Mouse (Mus musculus) hindbrain, postnatal 0 days (tissue): Measurements from ENCODE around the gene Gon4l. TPM values are rescaled to one million over a fixed set of nuclear protein-coding genes. Genes with fewer than 3 reads are reported as not detected.

Experiments used
- ATAC-seq: fragments of 200-750 bp; cut with Nextera tagmentation; 2 replicates; pipeline ENCODE4 v1.8.0; 2017; ENCODE audit warnings: mild to moderate bottlenecking, moderate TSS enrichment, moderate library complexity
- DNase-seq: peaks from one replicate; pipeline ENCODE4 v3.0.0-alpha.2; 2015; ENCODE audit warnings: low spot score
- H3K27ac ChIP-seq: fragments of 300-500 bp; sonication (generic); 2 replicates; pipeline ENCODE4 v1.5.1; 2014; ENCODE audit warnings: mild to moderate bottlenecking
- H3K27me3 ChIP-seq: fragments of 300-500 bp; sonication (generic); 2 replicates; pipeline ENCODE4 v1.6.1; 2014; ENCODE audit warnings: low read length, mixed read lengths; ENCODE audit not compliant: insufficient read depth
- H3K36me3 ChIP-seq: fragments of 300-500 bp; sonication (generic); 2 replicates; pipeline ENCODE4 v1.6.1; 2014; ENCODE audit warnings: low read length, mixed read lengths; ENCODE audit not compliant: insufficient read depth
- H3K4me1 ChIP-seq: fragments of 300-500 bp; sonication (generic); 2 replicates; pipeline ENCODE4 v1.6.1; 2014; ENCODE audit warnings: antibody characterized with exemption, low read length, mixed read lengths; ENCODE audit not compliant: insufficient read depth
- H3K4me2 ChIP-seq: fragments of 300-500 bp; sonication (generic); 2 replicates; pipeline ENCODE4 v1.6.1; 2014; ENCODE audit warnings: low read depth, mild to moderate bottlenecking, low read length, moderate library complexity, mixed read lengths
- H3K4me3 ChIP-seq: fragments of 300-500 bp; sonication (generic); 2 replicates; pipeline ENCODE4 v1.5.1; 2014; ENCODE audit warnings: low read length
- H3K9ac ChIP-seq: fragments of 300-500 bp; sonication (generic); replicated peaks from 2 replicates; pipeline ENCODE4 v1.6.1; 2014; ENCODE audit warnings: mild to moderate bottlenecking, low read length, moderate library complexity, mixed read lengths
- H3K9me3 ChIP-seq: fragments of 300-500 bp; sonication (generic); 2 replicates; pipeline ENCODE4 v1.6.1; 2016; ENCODE audit warnings: low read length, mixed read lengths
- CTCF ChIP-seq: IDR thresholded peaks from 2 replicates; pipeline ENCODE4 v1.5.1; 2016; ENCODE audit warnings: antibody characterized with exemption, control low read depth, low read depth
- WGBS: fragments of 180-500 bp; shearing (Covaris S2); extraction: QIAGEN DNeasy Blood & Tissue Kit; methylation state at CpG from one replicate; pipeline ENCODE4 v1.1.7; 2014; 5-methylcytosine and 5-hydroxymethylcytosine counted together
- polyA plus RNA-seq: library from polyadenylated mRNA; unstranded; fragments of >200 nt; fragmentation: Nextera tagmentation; extraction: Ambion mirVana; gene quantifications from 2 replicates; pipeline ENCODE4 v1.2.1, GENCODE M21; 2015
- total RNA-seq: library from RNA; depleted of rRNA; stranded (reverse); fragments of >200 nt; gene quantifications from 2 replicates; pipeline ENCODE4 v1.2.3, GENCODE M21; 2014; rRNA removed

Gon4l gene
- total and polyA plus RNA-seq, 2 experiments from 2014 or later = 8.4 to 33.6 TPM

DNA sequence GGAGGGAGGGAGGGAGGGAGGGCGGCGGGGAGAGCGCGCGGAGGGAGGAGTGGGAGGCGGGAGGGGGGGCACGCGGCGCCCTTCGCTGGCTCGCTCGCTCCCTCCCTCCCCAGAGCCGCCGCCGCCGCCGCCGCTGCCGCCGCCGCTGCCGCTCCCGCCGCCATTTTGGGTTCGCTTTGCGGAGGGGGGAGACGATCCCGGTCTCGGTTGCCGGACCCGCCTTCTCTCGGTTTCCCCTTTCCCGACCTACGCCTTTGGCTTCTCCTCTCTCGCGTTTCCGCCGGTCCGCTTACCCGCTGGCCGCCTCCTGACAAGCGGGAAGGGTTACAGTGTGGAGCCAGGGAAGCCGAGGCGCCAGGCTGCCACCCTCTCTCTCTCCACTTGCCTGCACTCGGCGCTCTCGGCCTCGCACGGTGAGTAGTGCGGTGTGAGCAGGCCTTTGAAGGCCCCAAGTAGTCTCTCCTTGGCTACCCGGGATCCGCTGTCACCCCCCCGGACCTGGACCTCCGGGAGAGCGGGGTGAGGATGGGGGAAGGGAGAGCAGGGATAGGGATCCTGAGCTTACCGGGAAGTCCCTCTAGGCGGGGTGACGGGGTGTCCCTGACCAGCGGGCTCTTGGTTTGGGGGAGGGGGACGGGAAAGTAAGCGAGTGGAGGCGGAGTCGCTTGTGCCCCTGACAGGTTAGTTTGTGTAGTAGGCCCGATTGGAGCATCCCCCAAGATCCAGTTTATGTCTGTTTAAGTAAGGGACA lies 115.7 kb downstream of the Gon4l start, which contains the start of the genes Ash1l and Dap3:
TSS of gene Ash1l (plus strand) at position 47 of the 751 bp plus-strand sequence.
TSS of gene Dap3 (minus strand) at position 606 of the 751 bp plus-strand sequence.
- Histone ChIP-seq H3K36me3 (no peaks in the 10 kb centered on the region), H3K9me3 (no peaks in the 10 kb centered on the region), H3K9ac (peak within 1 kb of the TSS; percentile 97), H3K4me2 (peak within 1 kb of the TSS; percentile 83), H3K27me3 (no peaks in the 10 kb centered on the region), H3K4me3 (peak within 1 kb of the TSS; percentile 94), H3K4me1 (peaks cover 27% of the 10 kb centered on the region; the same call in 1 of the 2 replicates), H3K27ac (peak within 1 kb of the TSS; percentile 100)
- peak; percentile 83 for DNase-seq
- WGBS = 1% methylated on average over 29 of the region's 64 CpGs
- peak; percentile 90 for ATAC-seq
- TF ChIP-seq CTCF = peak; percentile 67

GRCm38 (mm10) chr3:88951327-88951800 lies 116.3 kb downstream of the Gon4l start:
- H3K9ac ChIP-seq = peak overlapping the region; percentile 97
- H3K4me1 ChIP-seq = peaks cover 27% of the 10 kb centered on the region; the same call in 1 of the 2 replicates
- H3K27ac ChIP-seq = peak overlapping the region; percentile 100
- peak overlapping the region; percentile 83 for H3K4me2 ChIP-seq
- ATAC-seq (no peak), DNase-seq (no peak)
- TF ChIP-seq CTCF = no peak
- no peaks in the 10 kb centered on the region for H3K36me3 ChIP-seq
- under 1% methylated on average over 5 of the region's 5 CpGs for WGBS
- H3K4me3 ChIP-seq = peak overlapping the region; percentile 94
- H3K9me3 ChIP-seq = no peaks in the 10 kb centered on the region
- H3K27me3 ChIP-seq = no peaks in the 10 kb centered on the region

DNA sequence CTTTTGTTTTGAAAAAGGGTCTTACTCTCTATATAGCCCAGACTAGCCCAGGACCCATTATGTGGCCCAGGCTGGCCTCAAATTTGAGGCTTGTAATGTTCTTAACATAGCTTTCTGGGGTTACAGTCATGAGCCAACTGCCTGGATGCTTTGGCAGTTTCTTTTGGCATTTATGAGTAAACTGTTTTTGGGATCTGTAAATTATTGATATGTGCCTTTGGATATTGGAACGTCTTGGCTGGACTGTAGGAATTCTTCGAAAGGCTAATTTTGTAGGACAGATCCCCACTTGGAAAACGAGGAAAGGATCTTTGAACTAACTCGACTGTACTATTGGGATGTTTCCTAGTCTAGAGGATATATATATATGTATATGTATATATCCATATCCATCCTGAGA lies 118.2 kb downstream of the Gon4l start:
- no peak for TF ChIP-seq CTCF
- ATAC-seq = no peak
- Histone ChIP-seq H3K4me2 (no peak overlapping the region), H3K27me3 (no peaks in the 10 kb centered on the region), H3K9ac (no peak overlapping the region), H3K4me3 (no peak overlapping the region), H3K36me3 (no peaks in the 10 kb centered on the region), H3K9me3 (no peaks in the 10 kb centered on the region), H3K27ac (no peak overlapping the region), H3K4me1 (peaks cover 26% of the 10 kb centered on the region; the same call in 1 of the 2 replicates)
- no peak for DNase-seq
- WGBS = 86% methylated on average over 4 of the region's 4 CpGs

GRCm38 (mm10) chr3:88953736-88954135 lies 118.7 kb downstream of the Gon4l start:
- DNase-seq (no peak), ATAC-seq (no peak)
- H3K27ac ChIP-seq = no peak overlapping the region
- no peaks in the 10 kb centered on the region for H3K36me3 ChIP-seq
- H3K4me3 ChIP-seq = no peak overlapping the region
- no peak overlapping the region for H3K9ac ChIP-seq
- H3K4me1 ChIP-seq = peaks cover 24% of the 10 kb centered on the region; the same call in 1 of the 2 replicates
- TF ChIP-seq CTCF = no peak
- H3K27me3 ChIP-seq = no peaks in the 10 kb centered on the region
- no peak overlapping the region for H3K4me2 ChIP-seq
- H3K9me3 ChIP-seq = no peaks in the 10 kb centered on the region

Other genes starting within 250 kb of the Gon4l start
- 93.4 and 100 TPM in 2 replicates for gene Arhgef2, start 229.3 kb upstream of the Gon4l start, total RNA-seq
- gene Arhgef2, start 229.3 kb upstream of the Gon4l start, polyA plus RNA-seq = 56.0 and 57.1 TPM in 2 replicates
- not detected in 2 replicates for gene Rxfp4, start 182.1 kb upstream of the Gon4l start, total RNA-seq
- not detected in 2 replicates for gene Rxfp4, start 182.1 kb upstream of the Gon4l start, polyA plus RNA-seq
- gene Khdc4, start 149.4 kb upstream of the Gon4l start, total RNA-seq = 57.9 and 74.4 TPM in 2 replicates
- 66.1 and 70.7 TPM in 2 replicates for gene Khdc4, start 149.4 kb upstream of the Gon4l start, polyA plus RNA-seq
- 55.6 and 76.7 TPM in 2 replicates for gene Rit1, start 118.4 kb upstream of the Gon4l start, total RNA-seq
- 68.7 and 69.3 TPM in 2 replicates for gene Rit1, start 118.4 kb upstream of the Gon4l start, polyA plus RNA-seq
- 201 and 216 TPM in 2 replicates for gene Syt11, start 60.1 kb upstream of the Gon4l start, total RNA-seq
- gene Syt11, start 60.1 kb upstream of the Gon4l start, polyA plus RNA-seq = 265 and 273 TPM in 2 replicates
- 40.5 and 47.9 TPM in 2 replicates for gene Msto1, start 78.8 kb downstream of the Gon4l start, total RNA-seq
- 45.9 and 48.8 TPM in 2 replicates for gene Msto1, start 78.8 kb downstream of the Gon4l start, polyA plus RNA-seq
- 18.3 and 22.1 TPM in 2 replicates for gene Ash1l, start 115.4 kb downstream of the Gon4l start, total RNA-seq
- gene Ash1l, start 115.4 kb downstream of the Gon4l start, polyA plus RNA-seq = 14.4 and 16.1 TPM in 2 replicates
- 53.6 and 69.7 TPM in 2 replicates for gene Dap3, start 116.0 kb downstream of the Gon4l start, total RNA-seq
- 117 and 118 TPM in 2 replicates for gene Dap3, start 116.0 kb downstream of the Gon4l start, polyA plus RNA-seq